Mouse (Mus musculus) CH12.LX (cell line): ENCODE results near the gene Zcchc24. TPM values are rescaled to one million over a fixed set of nuclear protein-coding genes. Genes with fewer than 3 reads are reported as not detected.

ENCODE experiments used
- DNase-seq: peaks from one replicate; pipeline ENCODE4 v3.0.0-alpha.2; 2013; ENCODE audit errors: extremely low read depth
- H3K27ac ChIP-seq: 2 replicates; pipeline ENCODE4 v1.5.1; 2012; ENCODE audit warnings: low read depth, mild to moderate bottlenecking, control low read depth, moderate library complexity; ENCODE audit not compliant: insufficient read depth
- H3K27me3 ChIP-seq: replicated peaks from 2 replicates; pipeline ENCODE3; 2012; ENCODE audit warnings: inconsistent platforms
- H3K36me3 ChIP-seq, 2 experiments: replicated peaks in 1 of 2; 2 replicates each; pipeline versions ENCODE3 to v1.6.1; 2012; ENCODE audit warnings: inconsistent platforms in 1 of 2, low read length in 1 of 2, mild to moderate bottlenecking in 1 of 2, mixed read lengths in 1 of 2, moderate library complexity in 1 of 2; ENCODE audit not compliant: control insufficient read depth in 1 of 2, insufficient read depth in 1 of 2
- H3K4me1 ChIP-seq, 2 experiments: 2 replicates each; pipeline ENCODE4 v1.6.1; 2012; ENCODE audit warnings: inconsistent platforms in 1 of 2, moderate library complexity in 1 of 2; ENCODE audit not compliant: insufficient read depth in 2 of 2, control insufficient read depth in 1 of 2
- H3K4me2 ChIP-seq: 2 replicates; pipeline ENCODE4 v1.6.1; 2012; ENCODE audit warnings: low read depth, mild to moderate bottlenecking, control low read depth; ENCODE audit not compliant: poor library complexity, insufficient read depth, severe bottlenecking
- H3K4me3 ChIP-seq, 3 experiments: fragments of 150-350 bp in 1 of 3; sonication (generic) in 1 of 3; replicated peaks in 1 of 3; 2 replicates each; pipeline versions ENCODE3 to v1.5.1; 2011 to 2012; ENCODE audit warnings: low read depth in 2 of 3, low read length in 2 of 3, mild to moderate bottlenecking in 2 of 3, moderate library complexity in 2 of 3, control low read depth in 1 of 3, improper control_type of control experiment in 1 of 3, inconsistent platforms in 1 of 3, mixed read lengths in 1 of 3; ENCODE audit not compliant: poor library complexity in 1 of 3
- H3K79me2 ChIP-seq: replicated peaks from 2 replicates; pipeline ENCODE4 v1.6.1; 2012; ENCODE audit warnings: mild to moderate bottlenecking, moderate library complexity; ENCODE audit not compliant: control insufficient read depth, poor library complexity, insufficient read depth, severe bottlenecking; ENCODE audit errors: extremely low read depth
- H3K9ac ChIP-seq: 2 replicates; pipeline ENCODE4 v1.6.1; 2012; ENCODE audit warnings: low read depth, mild to moderate bottlenecking, control low read depth, moderate library complexity; ENCODE audit not compliant: insufficient read depth
- H3K9me3 ChIP-seq: replicated peaks from 2 replicates; pipeline ENCODE3; 2012; ENCODE audit warnings: low read length, inconsistent platforms, mixed read lengths
- BHLHE40 ChIP-seq: IDR thresholded peaks from 2 replicates; pipeline ENCODE4 v1.6.1; 2011; ENCODE audit warnings: mild to moderate bottlenecking, low read depth, low read length, improper control_type of control experiment
- CTCF ChIP-seq, 2 experiments: IDR thresholded peaks in 1 of 2; conservative IDR thresholded peaks in 1 of 2; 2 replicates each; pipeline ENCODE4 v1.5.1; 2011 to 2012; ENCODE audit warnings: low read depth in 2 of 2, low read length in 2 of 2, improper control_type of control experiment in 1 of 2, inconsistent platforms in 1 of 2, mild to moderate bottlenecking in 1 of 2, moderate library complexity in 1 of 2
- E2F4 ChIP-seq: IDR thresholded peaks from 2 replicates; pipeline ENCODE4 v1.6.1; 2011; ENCODE audit warnings: low read depth, low read length, improper control_type of control experiment; ENCODE audit not compliant: insufficient replicate concordance
- ELF1 ChIP-seq: IDR thresholded peaks from 2 replicates; pipeline ENCODE4 v1.6.1; 2014; ENCODE audit warnings: low read depth, mild to moderate bottlenecking, inconsistent platforms, low read length, improper control_type of control experiment
- EP300 ChIP-seq: IDR thresholded peaks from 2 replicates; pipeline ENCODE4 v1.6.1; 2011; ENCODE audit warnings: low read length, improper control_type of control experiment
- ETS1 ChIP-seq: conservative IDR thresholded peaks from 2 replicates; pipeline ENCODE4 v1.6.1; 2012; ENCODE audit warnings: low read depth, mild to moderate bottlenecking, inconsistent platforms, low read length, improper control_type of control experiment, moderate library complexity
- IRF4 ChIP-seq: IDR thresholded peaks from 2 replicates; pipeline ENCODE4 v1.6.1; 2014; ENCODE audit warnings: low read depth, mild to moderate bottlenecking, inconsistent platforms, low read length, improper control_type of control experiment
- JUN ChIP-seq: IDR thresholded peaks from 2 replicates; pipeline ENCODE4 v1.6.1; 2011; ENCODE audit warnings: low read depth, mild to moderate bottlenecking, low read length, improper control_type of control experiment, moderate library complexity; ENCODE audit not compliant: insufficient read depth
- MAX ChIP-seq: IDR thresholded peaks from 2 replicates; pipeline ENCODE4 v1.6.1; 2011; ENCODE audit warnings: low read length, improper control_type of control experiment
- MYC ChIP-seq: IDR thresholded peaks from 2 replicates; pipeline ENCODE4 v1.6.1; 2011; ENCODE audit warnings: low read depth, mild to moderate bottlenecking, improper control_type of control experiment, low read length
- NRF1 ChIP-seq: IDR thresholded peaks from 2 replicates; pipeline ENCODE4 v1.6.1; 2014; ENCODE audit warnings: low read depth, mild to moderate bottlenecking, inconsistent platforms, low read length, improper control_type of control experiment, moderate library complexity
- PAX5 ChIP-seq: IDR thresholded peaks from 2 replicates; pipeline ENCODE4 v1.6.1; 2012; ENCODE audit warnings: low read length, inconsistent platforms, mixed read lengths
- POLR2AphosphoS2 ChIP-seq: IDR thresholded peaks from 2 replicates; pipeline ENCODE4 v1.6.1; 2011; ENCODE audit warnings: low read depth, low read length, improper control_type of control experiment
- RAD21 ChIP-seq: IDR thresholded peaks from 2 replicates; pipeline ENCODE4 v1.6.1; 2011; ENCODE audit warnings: low read depth, mild to moderate bottlenecking, low read length, improper control_type of control experiment, moderate library complexity
- RCOR1 ChIP-seq: conservative IDR thresholded peaks from 2 replicates; pipeline ENCODE4 v1.6.1; 2012; ENCODE audit warnings: low read depth, mild to moderate bottlenecking, inconsistent platforms, low read length, improper control_type of control experiment
- SMC3 ChIP-seq: IDR thresholded peaks from 2 replicates; pipeline ENCODE4 v1.6.1; 2011; ENCODE audit warnings: low read depth, low read length, improper control_type of control experiment
- UBTF ChIP-seq: IDR thresholded peaks from 2 replicates; pipeline ENCODE4 v1.6.1; 2012; ENCODE audit warnings: low read depth, mild to moderate bottlenecking, inconsistent platforms, low read length, improper control_type of control experiment, moderate library complexity
- USF1 ChIP-seq: IDR thresholded peaks from 2 replicates; pipeline ENCODE4 v1.6.1; 2014; ENCODE audit warnings: low read depth, mild to moderate bottlenecking, inconsistent platforms, low read length, improper control_type of control experiment
- ZC3H11A ChIP-seq: IDR thresholded peaks from 2 replicates; pipeline ENCODE4 v1.6.1; 2012; ENCODE audit warnings: low read depth, mild to moderate bottlenecking, inconsistent platforms, low read length, improper control_type of control experiment
- ZKSCAN1 ChIP-seq: IDR thresholded peaks from 2 replicates; pipeline ENCODE4 v1.6.1; 2012; ENCODE audit warnings: low read depth, inconsistent platforms, low read length, improper control_type of control experiment, borderline replicate concordance
- ZMIZ1 ChIP-seq: IDR thresholded peaks from 2 replicates; pipeline ENCODE4 v1.6.1; 2012; ENCODE audit warnings: low read depth, mild to moderate bottlenecking, inconsistent platforms, low read length, improper control_type of control experiment
- ZNF384 ChIP-seq: IDR thresholded peaks from 2 replicates; pipeline ENCODE4 v1.6.1; 2012; ENCODE audit warnings: low read depth, low read length, improper control_type of control experiment, inconsistent platforms
- dilution Hi-C: fragments of 300-500 bp; cut with MboI; formaldehyde crosslinking; loops from 2 replicates; pipeline ENCODE4 v1.14.3; 2020; ENCODE audit warnings: low sequenced_read_pairs; ENCODE audit not compliant: extremely low pct_unique_long_range_greater_than_20kb, extremely low pct_ligation_motif_present
- in situ Hi-C: fragments of 300-500 bp; cut with MboI; formaldehyde crosslinking; loops from 3 replicates; pipeline ENCODE4 v1.14.3; 2019; ENCODE audit warnings: low sequenced_read_pairs, low pct_ligation_motif_present, low pct_unique_long_range_greater_than_20kb, mixed read lengths
- polyA plus RNA-seq: library from polyadenylated mRNA; unstranded; fragments of >175 nt; gene quantifications from 2 replicates; pipeline ENCODE4 v1.2.1, GENCODE M21; 2012; ENCODE audit warnings: low read depth; ENCODE audit not compliant: insufficient read length
- total RNA-seq, 2 experiments: library from RNA; depleted of rRNA; stranded (reverse); fragments of 300-350 nt in 1 of 2; fragments of >200 nt in 1 of 2; gene quantifications; 2 replicates each; pipeline ENCODE4 v1.2.3; 2012 to 2014

Gene Zcchc24
- total and polyA plus RNA-seq, 3 experiments = 0.05 to 0.44 (median 0.08) TPM

- Histone ChIP-seq H3K4me1 (peaks cover 15 to 39% of the 10 kb centered on the region in 2 experiments), H3K9me3 (no peaks in the 10 kb centered on the region), H3K79me2 (no peaks in the 10 kb centered on the region), H3K4me3 (no peak overlapping the region), H3K4me2 (no peak overlapping the region), H3K27me3 (peaks cover 20% of the 10 kb centered on the region), H3K27ac (no peak overlapping the region), H3K36me3 (no peaks in the 10 kb centered on the region), H3K9ac (no peak overlapping the region)
- in situ Hi-C loops (no loop called here), dilution Hi-C loops (no loop called here)
- TF ChIP-seq RCOR1 (no peak), E2F4 (no peak), JUN (no peak), POLR2AphosphoS2 (no peak), RAD21 (no peak), SMC3 (no peak), ETS1 (no peak), ZC3H11A (no peak), PAX5 (no peak), MAX (no peak)
- DNase-seq = no peak
Observed at GRCm38 (mm10) chr14:25742943-25743342, 25.9 kb downstream of the Zcchc24 start.

- no peak overlapping the region for H3K9ac ChIP-seq
- dilution Hi-C loops (no loop called here), in situ Hi-C loops (no loop called here)
- DNase-seq = peak; percentile 24
- H3K27ac ChIP-seq = no peak overlapping the region
- no peak overlapping the region for H3K4me3 ChIP-seq
- TF ChIP-seq ZNF384 (peak; percentile 80), RAD21 (peak; percentile 10), CTCF (conservative IDR thresholded peaks at IDR 0.05 in 1 of 2, IDR thresholded peaks at IDR 0.05 in 1 of 2; ENCODE audit: low read depth in 2 of 2, low read length in 2 of 2) (peak in 1 of 2 experiments; percentile 39; a peak in 2 of 4 replicates), UBTF (no peak), ELF1 (no peak), IRF4 (no peak), RCOR1 (no peak), JUN (no peak), ZKSCAN1 (no peak), PAX5 (no peak), ZMIZ1 (no peak), ETS1 (no peak), USF1 (no peak), MAX (no peak), MYC (no peak), BHLHE40 (no peak), EP300 (no peak), NRF1 (no peak)
- H3K9me3 ChIP-seq = no peaks in the 10 kb centered on the region
- no peaks in the 10 kb centered on the region for H3K36me3 ChIP-seq
- no peaks in the 10 kb centered on the region for H3K79me2 ChIP-seq
- H3K4me1 ChIP-seq = peaks cover 5 to 28% of the 10 kb centered on the region in 2 experiments
- H3K4me2 ChIP-seq = no peak overlapping the region
- H3K27me3 ChIP-seq = peaks cover 30% of the 10 kb centered on the region
Observed at GRCm38 (mm10) chr14:25741840-25742367, 26.9 kb downstream of the Zcchc24 start.
